Mouse (Mus musculus) liver, embryonic 14.5 days (tissue): Measurements from ENCODE around the gene Smarca4.

Source experiments
- CTCF ChIP-seq: IDR thresholded peaks from 2 replicates; pipeline ENCODE4 v1.5.1; 2016; ENCODE audit warnings: antibody characterized with exemption, low read depth, control low read depth
- EP300 ChIP-seq: IDR thresholded peaks from 2 replicates; pipeline ENCODE4 v1.6.1; 2016; ENCODE audit warnings: antibody characterized with exemption, low read depth

DNA sequence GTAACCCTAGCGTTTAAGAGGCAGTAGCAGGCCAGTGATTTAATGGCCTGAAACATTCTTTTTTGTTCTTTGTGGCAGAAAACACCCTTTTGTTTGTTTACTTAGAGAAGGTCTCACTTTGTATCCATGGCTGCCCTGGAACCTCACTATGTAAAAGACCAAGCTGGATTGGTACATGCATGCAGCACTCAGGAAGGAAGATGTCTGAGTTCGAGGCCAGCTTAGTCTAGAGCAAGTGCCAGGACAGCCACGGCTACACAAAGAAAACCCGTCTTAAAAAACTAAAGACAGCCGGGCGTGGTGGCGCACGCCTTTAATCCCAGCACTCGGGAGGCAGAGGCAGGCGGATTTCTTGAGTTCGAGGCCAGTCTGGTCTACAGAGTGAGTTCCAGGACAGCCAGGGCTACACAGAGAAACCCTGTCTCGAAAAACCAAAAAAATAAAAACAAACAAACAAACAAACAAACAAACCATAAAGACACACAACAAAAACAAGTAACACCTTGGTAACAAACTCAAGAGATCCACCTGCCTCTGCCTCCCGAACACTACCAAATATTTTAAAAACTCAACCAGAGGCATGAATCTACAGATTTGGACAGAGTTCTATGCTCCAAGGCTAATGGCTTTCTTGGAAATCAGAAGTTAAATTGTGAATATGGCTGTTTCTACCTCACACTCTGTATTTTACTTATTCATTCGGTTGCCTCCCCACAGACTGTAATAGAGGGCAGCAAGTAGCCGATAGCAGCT lies 929 bp upstream of the Smarca4 start:
- no peak for TF ChIP-seq CTCF
- no peak for TF ChIP-seq EP300
